24 mouse cellular contexts compared by ENCODE assay signal in the genomic region with DNA sequence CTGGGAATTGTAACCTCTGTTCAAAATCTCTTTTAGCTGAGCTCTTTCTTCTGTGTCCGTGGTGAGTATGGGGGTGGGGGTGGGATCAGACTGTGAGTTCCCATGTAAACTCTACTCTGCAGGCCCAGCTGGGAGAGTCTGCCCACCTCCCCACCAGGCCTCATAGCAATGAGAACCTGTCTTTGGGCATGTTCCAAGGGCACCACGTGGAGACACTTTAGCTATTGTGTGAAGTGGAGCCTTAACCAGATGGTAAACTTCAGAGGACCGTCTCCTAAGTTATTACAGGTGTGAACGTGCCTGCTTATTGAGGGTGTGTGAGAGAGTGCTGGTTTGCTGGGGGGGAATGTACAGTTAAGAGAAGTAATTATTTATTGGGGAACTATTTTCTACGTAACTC. TPM values are rescaled to one million over a fixed set of nuclear protein-coding genes. Genes with fewer than 3 reads are reported as not detected.
A peak's percentile ranks its signal among the peaks of the same experiment; 100 is the strongest.
DNase-seq lines count a peak whose midpoint lies in the region; ATAC-seq and TF ChIP-seq lines count a peak whose summit lies in the region.
"Had no signal": no experiment of that assay in that cellular context is flagged by ENCODE, and none has a peak within 500 bp of the region (broad histone marks: within the 10 kb centered on the region; RNA-seq: fewer than 3 reads in every experiment).

No protein-coding gene starts in this region.

- 47% methylated on average over 5 of the region's 5 CpGs for WGBS in lung, embryonic 15.5 days
- 24% methylated on average over 5 of the region's 5 CpGs for WGBS in embryonic facial prominence, embryonic 14.5 days
- WGBS in limb, embryonic 13.5 days = 20% methylated on average over 5 of the region's 5 CpGs
- 59% methylated on average over 5 of the region's 5 CpGs for WGBS in midbrain, postnatal 0 days

- TF ChIP-seq CTCF in midbrain, postnatal 0 days (IDR thresholded peaks at IDR 0.05) = no peak

- H3K4me2 ChIP-seq in lung, embryonic 15.5 days = no peak overlapping the region
- no peak overlapping the region for H3K4me2 ChIP-seq in embryonic facial prominence, embryonic 14.5 days (ENCODE audit: low read depth, low read length)
- no peak overlapping the region for H3K4me2 ChIP-seq in limb, embryonic 13.5 days (replicated peaks)
- no peak overlapping the region for H3K4me2 ChIP-seq in midbrain, postnatal 0 days (ENCODE audit: low read depth, low read length, poor library complexity, severe bottlenecking)
- H3K4me2 ChIP-seq: hindbrain, embryonic 12.5 days; midbrain, embryonic 13.5 days; neural tube, embryonic 12.5 days had no signal

- 0 out of 2 replicates have a peak, but pooled peaks cover 3% of the 10 kb centered on the region for H3K4me1 ChIP-seq in lung, embryonic 15.5 days
- H3K4me1 ChIP-seq in embryonic facial prominence, embryonic 14.5 days (ENCODE audit: control insufficient read depth, insufficient read depth, low read length) = peaks cover 12% of the 10 kb centered on the region; the same call in 1 of the 2 replicates
- H3K4me1 ChIP-seq in limb, embryonic 13.5 days = peaks cover 23% of the 10 kb centered on the region
- no peaks in the 10 kb centered on the region for H3K4me1 ChIP-seq in midbrain, postnatal 0 days (ENCODE audit: insufficient read depth, low read length)
- H3K4me1 ChIP-seq: midbrain, embryonic 13.5 days; neural tube, embryonic 12.5 days had no signal

- no peaks in the 10 kb centered on the region for H3K36me3 ChIP-seq in lung, embryonic 15.5 days
- no peaks in the 10 kb centered on the region for H3K36me3 ChIP-seq in embryonic facial prominence, embryonic 14.5 days (ENCODE audit: control insufficient read depth, insufficient read depth, low read length)
- H3K36me3 ChIP-seq in limb, embryonic 13.5 days = peaks cover 9% of the 10 kb centered on the region
- H3K36me3 ChIP-seq in midbrain, postnatal 0 days (ENCODE audit: insufficient read depth, low read length) = no peaks in the 10 kb centered on the region
- H3K36me3 ChIP-seq: hindbrain, embryonic 12.5 days; midbrain, embryonic 13.5 days; neural tube, embryonic 12.5 days had no signal

- no peak for DNase-seq in lung, postnatal 4 days
- DNase-seq in embryonic facial prominence, embryonic 14.5 days (ENCODE audit: low spot score) = peak; percentile 60
- DNase-seq in retina, postnatal 1 day = no peak
- DNase-seq in gastrocnemius, postnatal 10 days = no peak
- no peak for DNase-seq in midbrain, postnatal 0 days (ENCODE audit: low spot score)
- DNase-seq: adrenal gland, adult 2 months; B cell, adult 2 months; cerebellum, adult 11-12 months; cerebellum, postnatal 25 days; gastrocnemius, postnatal 14 days; heart, adult 18-20 months; kidney, postnatal 36 days; right cerebral cortex, postnatal 25 days; spleen, adult 18-20 months had no signal

- H3K27ac ChIP-seq in lung, embryonic 15.5 days = no peak overlapping the region
- H3K27ac ChIP-seq in embryonic facial prominence, embryonic 14.5 days (replicated peaks; ENCODE audit: low read depth, low read length) = no peak overlapping the region
- no peak overlapping the region for H3K27ac ChIP-seq in limb, embryonic 13.5 days
- H3K27ac ChIP-seq in midbrain, postnatal 0 days (ENCODE audit: low read depth, low read length) = no peak overlapping the region
- H3K27ac ChIP-seq: hindbrain, embryonic 12.5 days; midbrain, embryonic 13.5 days; neural tube, embryonic 12.5 days had no signal

- no peak overlapping the region for H3K4me3 ChIP-seq in lung, embryonic 15.5 days
- H3K4me3 ChIP-seq in embryonic facial prominence, embryonic 14.5 days (ENCODE audit: low read depth, low read length) = no peak overlapping the region
- no peak overlapping the region for H3K4me3 ChIP-seq in limb, embryonic 13.5 days
- no peak overlapping the region for H3K4me3 ChIP-seq in midbrain, postnatal 0 days (ENCODE audit: low read depth, low read length)
- H3K4me3 ChIP-seq: hindbrain, embryonic 12.5 days; megakaryocyte, embryonic 14.5 days; midbrain, embryonic 13.5 days; neural tube, embryonic 12.5 days had no signal

- ATAC-seq in lung, embryonic 15.5 days (ENCODE audit: borderline replicate concordance, extremely low read depth, low FRiP score, low TSS enrichment) = peak; percentile 47; the same call in 1 of the 2 replicates
- ATAC-seq in embryonic facial prominence, embryonic 14.5 days (ENCODE audit: low read depth) = 0 out of 2 replicates have a peak, but pooled peaks have one; percentile 52
- peak; percentile 66 for ATAC-seq in limb, embryonic 13.5 days (ENCODE audit: low FRiP score, low read depth)
- ATAC-seq in midbrain, postnatal 0 days (ENCODE audit: low FRiP score) = no peak
- ATAC-seq: forebrain, embryonic 14.5 days; intestine, postnatal 0 days; midbrain, embryonic 13.5 days had no signal

- no peaks in the 10 kb centered on the region for H3K9me3 ChIP-seq in lung, embryonic 15.5 days
- no peaks in the 10 kb centered on the region for H3K9me3 ChIP-seq in embryonic facial prominence, embryonic 14.5 days (ENCODE audit: control insufficient read depth, low read length)
- H3K9me3 ChIP-seq in limb, embryonic 13.5 days = no peaks in the 10 kb centered on the region
- no peaks in the 10 kb centered on the region for H3K9me3 ChIP-seq in midbrain, postnatal 0 days (ENCODE audit: low read length)
- H3K9me3 ChIP-seq: hindbrain, embryonic 12.5 days; megakaryocyte, embryonic 14.5 days; midbrain, embryonic 13.5 days; neural tube, embryonic 12.5 days had no signal

- H3K9ac ChIP-seq in lung, embryonic 15.5 days = no peak overlapping the region
- no peak overlapping the region for H3K9ac ChIP-seq in embryonic facial prominence, embryonic 14.5 days (ENCODE audit: low read depth, low read length)
- no peak overlapping the region for H3K9ac ChIP-seq in limb, embryonic 13.5 days
- no peak overlapping the region for H3K9ac ChIP-seq in midbrain, postnatal 0 days (replicated peaks; ENCODE audit: low read length, poor library complexity, severe bottlenecking)
- H3K9ac ChIP-seq: hindbrain, embryonic 12.5 days; midbrain, embryonic 13.5 days; neural tube, embryonic 12.5 days had no signal

- H3K27me3 ChIP-seq in lung, embryonic 15.5 days = no peaks in the 10 kb centered on the region
- no peaks in the 10 kb centered on the region for H3K27me3 ChIP-seq in embryonic facial prominence, embryonic 14.5 days (replicated peaks; ENCODE audit: control insufficient read depth, insufficient read depth, low read length)
- no peaks in the 10 kb centered on the region for H3K27me3 ChIP-seq in limb, embryonic 13.5 days
- H3K27me3 ChIP-seq in midbrain, postnatal 0 days (ENCODE audit: insufficient read depth, low read length) = no peaks in the 10 kb centered on the region
- H3K27me3 ChIP-seq: hindbrain, embryonic 12.5 days; midbrain, embryonic 13.5 days; neural tube, embryonic 12.5 days had no signal

RNA-seq across cellular contexts. Expression of gene Edn3, which starts 22.5 kb away (rescaled TPM):
- polyA plus RNA-seq in lung, embryonic 15.5 days (2015; fragmentation: Nextera tagmentation; extraction: Ambion mirVana) = 34.3 and 38.4 TPM in 2 replicates
- 13.9 and 16.5 TPM in 2 replicates for polyA plus RNA-seq in embryonic facial prominence, embryonic 14.5 days (2014; fragmentation: Nextera tagmentation; extraction: Ambion mirVana)
- 28.7 and 29.0 TPM in 2 replicates for polyA plus RNA-seq in limb, embryonic 13.5 days (2015; fragmentation: Nextera tagmentation; extraction: Ambion mirVana)
- total RNA-seq in gastrocnemius, postnatal 10 days (2021) = 1 to 10 TPM; 8.6 to 8.8 TPM
- total RNA-seq in midbrain, postnatal 0 days (2014; rRNA removed) = 5.4 and 6.0 TPM in 2 replicates
- polyA plus RNA-seq in midbrain, postnatal 0 days (2015; fragmentation: Nextera tagmentation; extraction: Ambion mirVana) = 6.1 and 8.3 TPM in 2 replicates
- total RNA-seq: MEL had no signal
- polyA plus RNA-seq: liver, adult 2 months had no signal
